Mouse (Mus musculus) layer of hippocampus, postnatal 36 days (tissue): ENCODE results near the gene Carns1. TPM values are rescaled to one million over a fixed set of nuclear protein-coding genes. Genes with fewer than 3 reads are reported as not detected.
"Not testable (repeated sequence)": the region's sequence is repeated elsewhere in the genome, so short reads cannot be mapped to it uniquely, and the experiment has no call there.

Source experiments
- DNase-seq, 2 experiments: peaks; one replicate each; pipeline ENCODE4 v3.0.0; 2022
- microRNA-seq, 2 experiments: library from miRNA; unstranded; fragments of <30 nt; microRNA quantifications; one replicate each; pipeline ENCODE4 v1.2.0; 2021
- total RNA-seq, 2 experiments: library from RNA; stranded (reverse); gene quantifications; 2 replicates each; pipeline ENCODE4 v1.2.3; 2021

The Carns1 gene
- total RNA-seq, 2 experiments from 2014 or later: 7.1 to 9.9 TPM

- no peak for DNase-seq
These were observed 45.8 kb downstream of the Carns1 start for GRCm38 (mm10) chr19:4129462-4129861.

GRCm38 (mm10) chr19:4126759-4127495 lies 48.4 kb downstream of the Carns1 start:
- DNase-seq: no peak

- DNase-seq: peak; percentile 97 to 98
These were observed 49.3 kb downstream of the Carns1 start, which contains the start of gene Aip for GRCm38 (mm10) chr19:4125741-4126696. Gene Aip, minus strand, starts transcription at chr19:4125858.

GRCm38 (mm10) chr19:4125268-4125667 lies 50.0 kb downstream of the Carns1 start:
- not testable (repeated sequence) for DNase-seq

GRCm38 (mm10) chr19:4124432-4124831 lies 50.8 kb downstream of the Carns1 start:
- DNase-seq: no peak

GRCm38 (mm10) chr19:4122411-4123370 lies 52.6 kb downstream of the Carns1 start:
- DNase-seq: no peak

- DNase-seq: not testable (repeated sequence)
These were observed 53.4 kb downstream of the Carns1 start for GRCm38 (mm10) chr19:4121896-4122295.

- DNase-seq: peak; percentile 96
These were observed 54.0 kb downstream of the Carns1 start for GRCm38 (mm10) chr19:4121097-4121805.

- DNase-seq: no peak
These were observed 54.8 kb downstream of the Carns1 start for GRCm38 (mm10) chr19:4120496-4120895.

GRCm38 (mm10) chr19:4119716-4120487 lies 55.4 kb downstream of the Carns1 start:
- no peak for DNase-seq

- DNase-seq: no peak
These were observed 56.9 kb downstream of the Carns1 start for GRCm38 (mm10) chr19:4118350-4118749.

- no peak for DNase-seq
These were observed 58.3 kb downstream of the Carns1 start for GRCm38 (mm10) chr19:4117006-4117405.

- no peak for DNase-seq
These were observed 59.5 kb downstream of the Carns1 start for GRCm38 (mm10) chr19:4115816-4116215.

GRCm38 (mm10) chr19:4115144-4115543 lies 60.1 kb downstream of the Carns1 start:
- no peak for DNase-seq

GRCm38 (mm10) chr19:4114551-4114950 lies 60.7 kb downstream of the Carns1 start:
- DNase-seq: no peak

Small RNA genes lying within 50 kb of the gene (microRNA-seq; reads per million reads assigned to microRNA genes)
- gene Gm26115: 0 reads per million in 2 experiments

Other genes with a start within 250 kb of the Carns1 start
- 1 to 10 TPM; 2.8 to 3.0 TPM for gene Aldh3b1, start 245.7 kb downstream of the Carns1 start, total RNA-seq
- gene Unc93b1, start 240.3 kb downstream of the Carns1 start, total RNA-seq: 10 to 100 TPM; 14.2 to 14.5 TPM
- not detected for gene Aldh3b3, start 216.8 kb downstream of the Carns1 start, total RNA-seq
- gene Aldh3b2, start 203.2 kb downstream of the Carns1 start, total RNA-seq: under 1 TPM; 0.72 to 0.86 TPM
- 1 to 10 TPM; 1.4 TPM for gene Acy3, start 188.9 kb downstream of the Carns1 start, total RNA-seq
- gene Tbx10, start 182.7 kb downstream of the Carns1 start, total RNA-seq: not detected
- gene Nudt8, start 174.9 kb downstream of the Carns1 start, total RNA-seq: 10 to 100 TPM in 1 of 2 experiments, 1 to 10 TPM in 1; 8.2 to 11.1 TPM
- gene Gm49405, start 174.9 kb downstream of the Carns1 start, total RNA-seq: 1 to 10 TPM; 1.4 to 2.1 TPM
- 1 to 10 TPM; 4.2 to 4.4 TPM for gene Doc2g, start 172.2 kb downstream of the Carns1 start, total RNA-seq
- gene Ndufv1, start 162.7 kb downstream of the Carns1 start, total RNA-seq: 100 to 1,000 TPM; 238 to 250 TPM
- 100 to 1,000 TPM; 377 to 393 TPM for gene Gstp1, start 137.5 kb downstream of the Carns1 start, total RNA-seq
- 10 to 100 TPM; 36.3 to 43.5 TPM for gene Gstp2, start 129.5 kb downstream of the Carns1 start, total RNA-seq
- gene Gstp3, start 115.9 kb downstream of the Carns1 start, total RNA-seq: not detected
- not detected for gene Cabp2, start 93.9 kb downstream of the Carns1 start, total RNA-seq
- gene Cdk2ap2, start 78.3 kb downstream of the Carns1 start, total RNA-seq: 10 to 100 TPM; 29.7 to 46.0 TPM
- gene Pitpnm1, start 75.5 kb downstream of the Carns1 start, total RNA-seq: 100 to 1,000 TPM; 169 to 174 TPM
- gene Aip, start 49.6 kb downstream of the Carns1 start, total RNA-seq: 100 to 1,000 TPM; 108 to 128 TPM
- gene Gpr152, start 35.7 kb downstream of the Carns1 start, total RNA-seq: under 1 TPM; 0.10 TPM
- under 1 TPM; 0.17 to 0.28 TPM for gene Cabp4, start 31.4 kb downstream of the Carns1 start, total RNA-seq
- 10 to 100 TPM; 83.8 to 90.0 TPM for gene Coro1b, start 26.9 kb downstream of the Carns1 start, total RNA-seq
- gene Ptprcap, start 21.9 kb downstream of the Carns1 start, total RNA-seq: 1 to 10 TPM; 1.6 to 3.8 TPM
- gene Rps6kb2, start 12.1 kb downstream of the Carns1 start, total RNA-seq: 10 to 100 TPM; 34.5 to 45.1 TPM
- gene Tbc1d10c, start 15.8 kb upstream of the Carns1 start, total RNA-seq: 1 to 10 TPM in 1 of 2 experiments, under 1 TPM in 1; 0.56 to 1.3 TPM
- gene Ppp1ca, start 16.6 kb upstream of the Carns1 start, total RNA-seq: 100 to 1,000 TPM; 255 to 265 TPM
- 1 to 10 TPM; 5.5 to 7.1 TPM for gene Rad9a, start 26.2 kb upstream of the Carns1 start, total RNA-seq
- under 1 TPM; 0.32 to 0.83 TPM for gene Clcf1, start 38.8 kb upstream of the Carns1 start, total RNA-seq
- not detected for gene AC109138.7, start 38.9 kb upstream of the Carns1 start, total RNA-seq
- gene Pold4, start 56.4 kb upstream of the Carns1 start, total RNA-seq: 10 to 100 TPM; 12.4 to 16.6 TPM
- gene Ssh3, start 93.7 kb upstream of the Carns1 start, total RNA-seq: 10 to 100 TPM; 53.4 to 59.5 TPM
- 10 to 100 TPM; 65.2 to 66.9 TPM for gene Ankrd13d, start 107.7 kb upstream of the Carns1 start, total RNA-seq
- gene Grk2, start 130.7 kb upstream of the Carns1 start, total RNA-seq: 100 to 1,000 TPM; 195 to 208 TPM
- 10 to 100 TPM; 82.4 to 85.3 TPM for gene Kdm2a, start 222.8 kb upstream of the Carns1 start, total RNA-seq